Mouse (Mus musculus) embryonic fibroblast, embryonic 13.5 days (primary cell): ENCODE measurements around the gene Slc26a9. TPM values are rescaled to one million over a fixed set of nuclear protein-coding genes. Genes with fewer than 3 reads are reported as not detected.

Experiments used
- H3K27ac ChIP-seq: 2 replicates; pipeline ENCODE4 v1.5.1; 2012; ENCODE audit warnings: low read length, control low read depth, inconsistent platforms; ENCODE audit not compliant: insufficient read depth
- H3K4me1 ChIP-seq: 2 replicates; pipeline ENCODE4 v1.6.1; 2011; ENCODE audit warnings: low read length; ENCODE audit not compliant: control insufficient read depth, insufficient read depth
- H3K4me3 ChIP-seq: 2 replicates; pipeline ENCODE4 v1.5.1; 2011; ENCODE audit warnings: mild to moderate bottlenecking, control low read depth, low read length; ENCODE audit not compliant: insufficient read depth
- CTCF ChIP-seq: IDR thresholded peaks from 2 replicates; pipeline ENCODE4 v1.5.1; 2011; ENCODE audit warnings: mild to moderate bottlenecking, control low read depth, low read length, moderate library complexity, borderline replicate concordance; ENCODE audit not compliant: insufficient read depth
- POLR2A ChIP-seq: IDR thresholded peaks from 2 replicates; pipeline ENCODE4 v1.6.1; 2011; ENCODE audit warnings: low read depth, mild to moderate bottlenecking, control low read depth, low read length, moderate library complexity
- polyA plus RNA-seq: library from polyadenylated mRNA; stranded (reverse); fragments of >200 nt; gene quantifications from 2 replicates; pipeline ENCODE4 v1.2.4, GENCODE M21; 2011; ENCODE audit warnings: low read depth; ENCODE audit not compliant: missing spikeins, insufficient read length

Gene Slc26a9
- polyA plus RNA-seq, 1 experiment, result not detected

- Histone ChIP-seq H3K4me1 (no peaks in the 10 kb centered on the region), H3K27ac (no peak overlapping the region), H3K4me3 (no peak overlapping the region)
- no peak for TF ChIP-seq POLR2A
- no peak for TF ChIP-seq CTCF
These were observed 77.1 kb downstream of the Slc26a9 start for GRCm38 (mm10) chr1:131820887-131821328.

Other genes starting within 250 kb of the Slc26a9 start
- 52.8 and 66.6 TPM in 2 replicates for gene Srgap2, start 216.7 kb upstream of the Slc26a9 start, polyA plus RNA-seq
- 1.8 and 2.3 TPM in 2 replicates for gene Fam72a, start 216.1 kb upstream of the Slc26a9 start, polyA plus RNA-seq
- gene Avpr1b, start 144.8 kb upstream of the Slc26a9 start, polyA plus RNA-seq, result not detected in 2 replicates
- not detected in 2 replicates for gene Ctse, start 105.7 kb upstream of the Slc26a9 start, polyA plus RNA-seq
- gene Rab7b, start 55.3 kb upstream of the Slc26a9 start, polyA plus RNA-seq, result 19.0 and 19.9 TPM in 2 replicates
- gene Pm20d1, start 53.4 kb downstream of the Slc26a9 start, polyA plus RNA-seq, result 0.54 and 0.57 TPM in 2 replicates
- 21.1 and 22.7 TPM in 2 replicates for gene Slc41a1, start 83.5 kb downstream of the Slc26a9 start, polyA plus RNA-seq
- 16.6 and 23.8 TPM in 2 replicates for gene Rab29, start 123.2 kb downstream of the Slc26a9 start, polyA plus RNA-seq
- 132 and 180 TPM in 2 replicates for gene Nucks1, start 166.5 kb downstream of the Slc26a9 start, polyA plus RNA-seq
- 0.30 TPM in 1 of 2 replicates, not detected in the other for gene Slc45a3, start 218.9 kb downstream of the Slc26a9 start, polyA plus RNA-seq